Mouse (Mus musculus): ENCODE measurements around the gene Fgf9.
A peak's percentile ranks its signal among the peaks of the same experiment; 100 is the strongest.

Fgf9 gene

DNA sequence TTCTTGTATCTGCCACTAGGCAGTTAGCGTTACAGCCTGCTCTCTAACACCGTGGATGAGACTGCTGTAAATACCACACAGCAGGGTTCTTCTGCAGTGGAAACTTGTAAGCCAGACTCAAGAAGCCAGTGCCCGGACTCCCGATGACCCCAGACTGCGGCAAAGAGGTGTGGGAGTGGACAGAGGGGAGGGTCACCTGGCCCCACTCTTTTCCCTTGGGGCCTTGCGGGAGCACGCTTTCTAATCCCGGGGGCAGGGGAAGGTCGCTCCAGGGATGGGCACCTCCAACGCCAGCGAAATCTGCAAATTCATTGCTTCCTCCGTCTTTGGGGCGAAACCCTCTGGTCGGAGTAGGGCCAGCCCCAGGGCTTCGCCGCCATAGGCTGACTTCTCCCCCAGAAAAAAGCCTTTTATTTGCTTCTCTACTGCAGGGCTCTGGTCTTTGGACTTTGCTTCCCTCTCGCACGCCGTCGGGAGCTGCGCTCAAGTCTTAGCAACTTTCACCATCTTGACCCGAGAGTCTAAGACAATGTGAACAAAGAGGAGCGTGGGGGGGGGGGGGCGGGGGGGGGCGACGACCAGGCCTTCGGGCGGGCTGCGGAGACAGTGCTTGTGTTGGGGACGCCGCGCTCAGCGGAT is at the start of gene Fgf9:
TSS of gene Fgf9 (plus strand) at position 67 of the 639 bp plus-strand sequence.
- Histone ChIP-seq H3K27me3 (ENCODE audit: control insufficient read depth, insufficient read depth, low read length, poor library complexity, severe bottlenecking) (peaks cover 2% of the 10 kb centered on the region; the same call in 1 of the 2 replicates), H3K36me3 (ENCODE audit: control insufficient read depth, insufficient read depth, low read length, poor library complexity, severe bottlenecking) (no peaks in the 10 kb centered on the region)
- DNase-seq (ENCODE audit: low read depth, low spot score) = peak; percentile 29

- Histone ChIP-seq H3K27me3 (ENCODE audit: control insufficient read depth, insufficient read depth, low read length, poor library complexity, severe bottlenecking) (no peaks in the 10 kb centered on the region), H3K36me3 (ENCODE audit: control insufficient read depth, insufficient read depth, low read length, poor library complexity, severe bottlenecking) (no peaks in the 10 kb centered on the region)
- peak; percentile 42 for DNase-seq (ENCODE audit: low read depth, low spot score)
Measured at GRCm38 (mm10) chr14:58034567-58034966, 35.8 kb upstream of the Fgf9 start.

DNA sequence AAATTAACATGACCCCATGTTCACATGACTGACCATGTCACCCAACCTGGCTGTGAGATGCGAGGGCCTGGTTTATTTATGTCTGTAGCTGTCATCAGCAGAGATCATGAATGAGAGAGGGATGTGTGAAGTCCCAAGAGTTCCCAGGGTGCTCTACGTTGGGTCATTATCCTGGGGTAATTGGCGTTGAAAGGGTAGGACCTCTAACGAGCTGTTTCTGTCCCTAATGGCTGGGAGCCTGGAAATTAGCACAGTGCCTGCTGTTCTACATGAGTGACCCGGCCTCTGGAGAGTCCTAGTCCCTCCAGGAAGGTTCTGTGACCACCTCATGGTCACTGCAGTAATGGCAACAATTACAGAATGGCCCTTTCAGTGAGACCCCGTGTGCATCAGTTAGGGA is 34.2 kb upstream of the Fgf9 start:
- H3K36me3 ChIP-seq (ENCODE audit: control insufficient read depth, insufficient read depth, low read length, poor library complexity, severe bottlenecking) = no peaks in the 10 kb centered on the region
- no peak for DNase-seq (ENCODE audit: low read depth, low spot score)

GRCm38 (mm10) chr14:58046639-58047284 is 23.6 kb upstream of the Fgf9 start:
- Histone ChIP-seq H3K36me3 (ENCODE audit: control insufficient read depth, insufficient read depth, low read length, poor library complexity, severe bottlenecking) (no peaks in the 10 kb centered on the region), H3K27me3 (ENCODE audit: control insufficient read depth, insufficient read depth, low read length, poor library complexity, severe bottlenecking) (no peaks in the 10 kb centered on the region)
- DNase-seq (ENCODE audit: low read depth, low spot score) = no peak

More for the DNA sequence above, 34.2 kb upstream of the Fgf9 start:
- H3K27me3 ChIP-seq (ENCODE audit: control insufficient read depth, insufficient read depth, low read length, poor library complexity, severe bottlenecking) = no peaks in the 10 kb centered on the region

- Histone ChIP-seq H3K27me3 (ENCODE audit: control insufficient read depth, insufficient read depth, low read length, poor library complexity, severe bottlenecking) (no peaks in the 10 kb centered on the region), H3K36me3 (ENCODE audit: control insufficient read depth, insufficient read depth, low read length, poor library complexity, severe bottlenecking) (no peaks in the 10 kb centered on the region)
- DNase-seq (ENCODE audit: low read depth, low spot score) = no peak
Measured at GRCm38 (mm10) chr14:58050691-58051090, 19.7 kb upstream of the Fgf9 start.

- Histone ChIP-seq H3K27me3 (ENCODE audit: control insufficient read depth, insufficient read depth, low read length, poor library complexity, severe bottlenecking) (no peaks in the 10 kb centered on the region), H3K36me3 (ENCODE audit: control insufficient read depth, insufficient read depth, low read length, poor library complexity, severe bottlenecking) (no peaks in the 10 kb centered on the region)
- DNase-seq (ENCODE audit: low read depth, low spot score) = no peak
Measured at GRCm38 (mm10) chr14:58067586-58067985, 2.8 kb upstream of the Fgf9 start.

GRCm38 (mm10) chr14:58068641-58069040 is 1.7 kb upstream of the Fgf9 start:
- no peak for DNase-seq (ENCODE audit: low read depth, low spot score)
- Histone ChIP-seq H3K27me3 (ENCODE audit: control insufficient read depth, insufficient read depth, low read length, poor library complexity, severe bottlenecking) (peaks cover 2% of the 10 kb centered on the region; the same call in 1 of the 2 replicates), H3K36me3 (ENCODE audit: control insufficient read depth, insufficient read depth, low read length, poor library complexity, severe bottlenecking) (no peaks in the 10 kb centered on the region)

DNA sequence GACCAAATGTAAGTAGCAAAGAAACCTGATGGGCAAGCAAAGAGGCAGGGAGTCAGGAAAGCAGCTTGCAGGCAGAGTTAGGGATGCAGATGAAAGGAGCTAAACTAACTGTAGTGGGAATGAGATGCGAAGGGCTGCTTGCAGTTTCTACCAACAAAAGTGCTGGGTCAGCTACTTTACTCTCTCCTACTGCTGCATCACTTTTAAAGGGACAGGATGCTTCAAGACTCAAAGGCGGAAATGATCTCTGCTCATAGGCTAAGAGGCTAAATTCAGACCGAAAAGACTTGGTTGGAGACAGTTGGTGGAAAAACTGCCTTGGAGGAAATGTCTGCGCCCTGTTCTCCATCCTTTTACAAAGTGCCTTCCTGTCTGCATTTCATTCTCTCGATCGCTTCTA is 420 bp upstream of the Fgf9 start:
- Histone ChIP-seq H3K36me3 (ENCODE audit: control insufficient read depth, insufficient read depth, low read length, poor library complexity, severe bottlenecking) (no peaks in the 10 kb centered on the region), H3K27me3 (ENCODE audit: control insufficient read depth, insufficient read depth, low read length, poor library complexity, severe bottlenecking) (peaks cover 2% of the 10 kb centered on the region; the same call in 1 of the 2 replicates)
- DNase-seq (ENCODE audit: low read depth, low spot score) = peak; percentile 16

DNA sequence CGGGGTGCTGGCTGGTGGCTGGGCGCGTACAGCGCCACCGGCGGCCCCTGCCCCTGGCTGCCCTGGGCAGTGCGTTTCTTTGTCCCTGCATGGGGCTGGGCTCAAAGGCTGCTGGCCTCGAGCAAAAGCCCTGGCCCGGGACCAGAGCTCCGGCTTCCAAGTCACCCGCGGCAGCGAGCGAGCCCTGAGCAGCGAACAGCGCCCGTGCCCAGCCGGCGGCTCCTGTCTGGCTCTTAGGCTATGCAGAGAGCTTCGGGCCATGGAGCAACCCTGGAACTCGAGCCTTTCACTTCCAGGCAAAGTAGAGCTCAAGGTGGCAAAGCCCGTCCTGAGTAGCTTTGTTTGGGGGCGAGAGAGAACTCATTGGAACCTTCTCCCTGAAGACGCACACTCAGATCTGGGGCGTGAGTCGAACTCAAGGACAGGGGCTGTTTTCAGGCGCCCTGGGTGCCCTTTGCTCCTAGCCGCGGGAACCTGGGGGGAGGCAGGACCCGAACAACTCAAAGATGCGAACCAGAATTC is 834 bp downstream of the Fgf9 start:
- no peaks in the 10 kb centered on the region for H3K36me3 ChIP-seq (ENCODE audit: control insufficient read depth, insufficient read depth, low read length, poor library complexity, severe bottlenecking)
- DNase-seq (ENCODE audit: low read depth, low spot score) = peak; percentile 19
- H3K27me3 ChIP-seq (ENCODE audit: control insufficient read depth, insufficient read depth, low read length, poor library complexity, severe bottlenecking) = peaks cover 2% of the 10 kb centered on the region; the same call in 1 of the 2 replicates

GRCm38 (mm10) chr14:58071830-58072770 is 1.8 kb downstream of the Fgf9 start:
- peak; percentile 60 for DNase-seq (ENCODE audit: low read depth, low spot score)
- no peaks in the 10 kb centered on the region for H3K36me3 ChIP-seq (ENCODE audit: control insufficient read depth, insufficient read depth, low read length, poor library complexity, severe bottlenecking)

DNA sequence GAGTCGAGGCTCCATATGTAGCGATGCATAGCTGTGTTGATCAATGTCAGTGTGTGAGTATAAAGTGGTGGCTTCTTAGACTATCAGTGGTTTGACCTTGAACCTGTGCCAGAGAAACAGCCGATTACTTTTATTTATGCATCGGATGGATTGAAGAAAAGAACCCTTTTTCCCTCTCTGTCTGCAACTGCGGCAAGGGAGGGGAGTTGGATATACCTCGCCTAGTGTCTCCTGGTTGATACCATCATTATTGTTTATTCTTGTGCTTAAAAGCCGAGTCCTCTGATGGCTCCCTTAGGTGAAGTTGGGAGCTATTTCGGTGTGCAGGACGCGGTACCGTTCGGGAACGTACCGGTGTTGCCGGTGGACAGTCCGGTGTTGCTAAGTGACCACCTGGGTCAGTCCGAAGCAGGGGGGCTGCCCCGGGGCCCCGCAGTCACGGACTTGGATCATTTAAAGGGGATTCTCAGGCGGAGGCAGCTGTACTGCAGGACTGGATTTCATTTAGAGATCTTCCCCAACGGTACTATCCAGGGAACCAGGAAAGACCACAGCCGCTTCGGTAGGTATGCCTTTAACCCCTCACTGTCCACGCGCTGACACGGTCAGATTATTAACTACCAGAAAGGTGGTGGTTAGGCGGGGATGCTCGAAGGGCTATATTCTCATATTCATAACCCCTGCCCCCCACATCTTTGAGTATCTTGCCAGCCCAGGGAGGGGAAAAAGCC is 2.6 kb downstream of the Fgf9 start:
- peak; percentile 18 for DNase-seq (ENCODE audit: low read depth, low spot score)
- no peaks in the 10 kb centered on the region for H3K36me3 ChIP-seq (ENCODE audit: control insufficient read depth, insufficient read depth, low read length, poor library complexity, severe bottlenecking)
- H3K27me3 ChIP-seq (ENCODE audit: control insufficient read depth, insufficient read depth, low read length, poor library complexity, severe bottlenecking) = peaks cover 2% of the 10 kb centered on the region; the same call in 1 of the 2 replicates

More at GRCm38 (mm10) chr14:58071830-58072770, 1.8 kb downstream of the Fgf9 start:
- peaks cover 2% of the 10 kb centered on the region; the same call in 1 of the 2 replicates for H3K27me3 ChIP-seq (ENCODE audit: control insufficient read depth, insufficient read depth, low read length, poor library complexity, severe bottlenecking)

GRCm38 (mm10) chr14:58073936-58074335 is 3.6 kb downstream of the Fgf9 start:
- H3K36me3 ChIP-seq (ENCODE audit: control insufficient read depth, insufficient read depth, low read length, poor library complexity, severe bottlenecking) = no peaks in the 10 kb centered on the region
- DNase-seq (ENCODE audit: low read depth, low spot score) = peak; percentile 24
- H3K27me3 ChIP-seq (ENCODE audit: control insufficient read depth, insufficient read depth, low read length, poor library complexity, severe bottlenecking) = peaks cover 2% of the 10 kb centered on the region; the same call in 1 of the 2 replicates

GRCm38 (mm10) chr14:58074621-58075432 is 4.5 kb downstream of the Fgf9 start:
- Histone ChIP-seq H3K27me3 (ENCODE audit: control insufficient read depth, insufficient read depth, low read length, poor library complexity, severe bottlenecking) (peaks cover 2% of the 10 kb centered on the region; the same call in 1 of the 2 replicates), H3K36me3 (ENCODE audit: control insufficient read depth, insufficient read depth, low read length, poor library complexity, severe bottlenecking) (no peaks in the 10 kb centered on the region)
- peak; percentile 22 for DNase-seq (ENCODE audit: low read depth, low spot score)
